Mouse (Mus musculus) neutrophil, adult 59 days (primary cell): ENCODE data around the gene Metrnl. TPM values are rescaled to one million over a fixed set of nuclear protein-coding genes. Genes with fewer than 3 reads are reported as not detected.

ENCODE experiments used
- total RNA-seq, 2 experiments: library from RNA; stranded (reverse); gene quantifications; 1 replicate in 1 of 2; 2 replicates in 1 of 2; pipeline ENCODE4 v1.2.4; 2023

The Metrnl gene
- total RNA-seq = 100 to 1,000 TPM in 1 of 2 experiments, 10 to 100 TPM in 1; 74.5 to 100 TPM

DNA sequence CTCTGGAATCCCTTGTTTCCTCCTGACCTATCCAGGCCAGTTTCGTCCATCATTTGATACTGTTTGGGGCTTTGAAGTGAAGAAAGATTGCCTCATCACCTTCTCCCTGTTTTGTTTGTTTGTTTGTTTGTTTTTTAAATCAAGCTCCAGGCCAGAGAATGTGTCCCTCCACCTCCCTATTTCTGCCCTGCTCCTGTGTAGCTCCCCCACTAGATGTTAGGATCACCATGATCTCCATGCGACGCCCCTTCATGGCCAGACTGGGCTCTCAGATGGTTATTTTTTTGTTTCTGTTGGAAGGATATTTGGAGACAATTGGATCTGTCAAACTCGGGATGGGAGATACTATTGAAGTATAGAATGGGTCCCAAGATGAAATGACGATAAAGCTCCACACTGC is at the start of gene Metrnl:
Gene Metrnl (plus strand): TSS at position 301 of the 400 bp plus-strand sequence.

DNA sequence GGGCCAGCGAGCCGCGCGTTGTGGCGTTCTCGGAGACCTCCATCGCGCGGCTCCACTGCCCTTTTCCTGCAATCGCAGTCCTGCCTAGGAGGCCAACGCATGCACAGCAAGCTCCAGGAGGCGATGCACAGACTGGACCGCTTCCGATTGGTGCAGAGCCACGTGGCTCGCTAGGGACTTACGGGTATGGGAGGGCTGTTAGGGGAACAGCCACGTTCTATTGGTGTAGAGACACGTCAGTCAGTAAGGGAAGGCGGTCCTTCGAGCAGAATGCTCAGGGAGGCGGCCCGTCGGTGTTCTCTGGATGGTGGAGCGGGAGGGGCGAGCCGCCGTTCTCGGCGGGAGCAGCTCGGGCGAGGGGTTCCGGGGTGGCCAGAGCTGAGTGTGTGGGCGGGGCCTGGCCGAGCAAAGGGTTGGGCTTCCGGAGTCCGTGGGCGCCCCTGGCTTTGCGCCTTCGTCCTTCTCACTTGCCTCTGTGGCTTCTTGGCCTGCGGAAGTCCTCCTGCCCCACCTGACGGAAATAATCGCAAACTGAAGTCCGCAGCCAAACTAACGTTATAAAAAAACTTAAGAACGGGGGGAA is 28.3 kb upstream of the Metrnl start, which contains the start of gene B3gntl1:
Gene B3gntl1 (minus strand): TSS at position 164 of the 583 bp plus-strand sequence.

Other genes starting within 250 kb of the Metrnl start
- gene Tbcd, start 249.6 kb upstream of the Metrnl start, total RNA-seq = 10 to 100 TPM; 20.7 to 22.4 TPM
- gene Zfp750, start 182.2 kb upstream of the Metrnl start, total RNA-seq = under 1 TPM in 1 of 2 experiments, not detected in 1; 0.29 TPM
- 1 to 10 TPM; 6.0 to 8.7 TPM for gene B3gntl1, start 28.4 kb upstream of the Metrnl start, total RNA-seq
- gene Ptchd3, start 128.7 kb downstream of the Metrnl start, total RNA-seq = not detected